Mouse (Mus musculus) left cerebral cortex, postnatal 4 days (tissue): ENCODE measurements around the gene Ano8. TPM values are rescaled to one million over a fixed set of nuclear protein-coding genes. Genes with fewer than 3 reads are reported as not detected.
"Not testable (repeated sequence)": the region's sequence is repeated elsewhere in the genome, so short reads cannot be mapped to it uniquely, and the experiment has no call there.

ENCODE experiments used
- DNase-seq: peaks from one replicate; pipeline ENCODE4 v3.0.0-alpha.2; 2022
- intact Hi-C: fragments of 180-260 bp; cut with DNase I; formaldehyde crosslinking; loops from one replicate; pipeline ENCODE4 v1.15.1; 2025
- total RNA-seq, 2 experiments: library from RNA; stranded (reverse); gene quantifications; 2 replicates each; pipeline ENCODE4 v1.2.3; 2021

Ano8 gene
- total RNA-seq, 2 experiments from 2014 or later = 88.0 to 91.9 TPM

- DNase-seq = no peak
- intact Hi-C loops = no loop called here
Measured at GRCm38 (mm10) chr8:71452669-71453068, 33.1 kb downstream of the Ano8 start.

- no peak for DNase-seq
- intact Hi-C loops = no loop called here
Measured at GRCm38 (mm10) chr8:71451777-71452176, 34.0 kb downstream of the Ano8 start.

GRCm38 (mm10) chr8:71451337-71451736, 34.4 kb downstream of the Ano8 start:
- intact Hi-C loops = no loop called here
- no peak for DNase-seq

GRCm38 (mm10) chr8:71445096-71445495, 40.7 kb downstream of the Ano8 start:
- intact Hi-C loops = loop anchor here (10.0 kb wide), 1 partner anchor 80 kb away; the partner anchor contains the start of gene Ccdc194
- no peak for DNase-seq

GRCm38 (mm10) chr8:71441404-71441803, 44.4 kb downstream of the Ano8 start:
- DNase-seq = no peak
- intact Hi-C loops = loop anchor here (10.0 kb wide), 1 partner anchor 83 kb away; the partner anchor contains the start of gene Ccdc194

GRCm38 (mm10) chr8:71437041-71437440, 48.7 kb downstream of the Ano8 start:
- intact Hi-C loops = no loop called here
- DNase-seq = no peak

- DNase-seq, intact Hi-C loops: not testable (repeated sequence)
Measured at GRCm38 (mm10) chr8:71432935-71433334, 52.8 kb downstream of the Ano8 start.

Other genes starting within 250 kb of the Ano8 start
- gene Myo9b, start 213.2 kb downstream of the Ano8 start, total RNA-seq = 10 to 100 TPM; 47.3 to 48.5 TPM
- gene Haus8, start 213.0 kb downstream of the Ano8 start, total RNA-seq = 10 to 100 TPM; 38.8 to 39.4 TPM
- 100 to 1,000 TPM; 116 to 117 TPM for gene Use1, start 119.1 kb downstream of the Ano8 start, total RNA-seq
- gene Ocel1, start 114.7 kb downstream of the Ano8 start, total RNA-seq = 10 to 100 TPM; 17.9 to 18.5 TPM
- gene Nr2f6, start 104.0 kb downstream of the Ano8 start, total RNA-seq = 10 to 100 TPM; 32.2 to 33.1 TPM
- gene Ushbp1, start 90.2 kb downstream of the Ano8 start, total RNA-seq = 1 to 10 TPM; 6.5 TPM
- gene Babam1, start 89.1 kb downstream of the Ano8 start, total RNA-seq = 10 to 100 TPM; 75.8 to 88.0 TPM
- 1 to 10 TPM; 2.3 to 3.2 TPM for gene Ankle1, start 80.0 kb downstream of the Ano8 start, total RNA-seq
- gene Abhd8, start 22.3 kb downstream of the Ano8 start, total RNA-seq = 100 to 1,000 TPM; 113 to 121 TPM
- 10 to 100 TPM; 71.3 to 73.7 TPM for gene Mrpl34, start 21.0 kb downstream of the Ano8 start, total RNA-seq
- gene Dda1, start 16.8 kb downstream of the Ano8 start, total RNA-seq = 100 to 1,000 TPM; 135 to 139 TPM
- gene Gtpbp3, start 2.1 kb upstream of the Ano8 start, total RNA-seq = 10 to 100 TPM; 23.0 to 24.1 TPM
- gene Plvap, start 25.8 kb upstream of the Ano8 start, total RNA-seq = 1 to 10 TPM; 6.2 to 7.3 TPM
- gene Ccdc194, start 39.7 kb upstream of the Ano8 start, total RNA-seq = not detected
- 1 to 10 TPM; 3.0 to 3.5 TPM for gene Bst2, start 51.5 kb upstream of the Ano8 start, total RNA-seq
- 10 to 100 TPM; 37.4 to 40.7 TPM for gene Mvb12a, start 57.0 kb upstream of the Ano8 start, total RNA-seq
- not detected for gene Tmem221, start 72.9 kb upstream of the Ano8 start, total RNA-seq
- not detected for gene Nxnl1, start 80.6 kb upstream of the Ano8 start, total RNA-seq
- gene Slc27a1, start 82.9 kb upstream of the Ano8 start, total RNA-seq = 10 to 100 TPM; 60.5 to 71.1 TPM
- gene Pgls, start 106.2 kb upstream of the Ano8 start, total RNA-seq = 10 to 100 TPM; 85.7 to 97.3 TPM
- 1 to 10 TPM; 7.9 to 8.0 TPM for gene Fam129c, start 111.7 kb upstream of the Ano8 start, total RNA-seq
- gene Colgalt1, start 125.0 kb upstream of the Ano8 start, total RNA-seq = 10 to 100 TPM; 88.2 to 88.6 TPM
- 100 to 1,000 TPM; 204 to 221 TPM for gene Unc13a, start 185.8 kb upstream of the Ano8 start, total RNA-seq
- 1 to 10 TPM; 4.5 to 5.5 TPM for gene Jak3, start 190.3 kb upstream of the Ano8 start, total RNA-seq
- 1 to 10 TPM in 1 of 2 experiments, under 1 TPM in 1; 0.70 to 1.6 TPM for gene Insl3, start 203.3 kb upstream of the Ano8 start, total RNA-seq
- under 1 TPM; 0.22 to 0.36 TPM for gene B3gnt3, start 215.8 kb upstream of the Ano8 start, total RNA-seq
- 100 to 1,000 TPM; 153 to 162 TPM for gene Fcho1, start 239.8 kb upstream of the Ano8 start, total RNA-seq